8 mouse cellular contexts compared by ENCODE assay signal in the genomic region with DNA sequence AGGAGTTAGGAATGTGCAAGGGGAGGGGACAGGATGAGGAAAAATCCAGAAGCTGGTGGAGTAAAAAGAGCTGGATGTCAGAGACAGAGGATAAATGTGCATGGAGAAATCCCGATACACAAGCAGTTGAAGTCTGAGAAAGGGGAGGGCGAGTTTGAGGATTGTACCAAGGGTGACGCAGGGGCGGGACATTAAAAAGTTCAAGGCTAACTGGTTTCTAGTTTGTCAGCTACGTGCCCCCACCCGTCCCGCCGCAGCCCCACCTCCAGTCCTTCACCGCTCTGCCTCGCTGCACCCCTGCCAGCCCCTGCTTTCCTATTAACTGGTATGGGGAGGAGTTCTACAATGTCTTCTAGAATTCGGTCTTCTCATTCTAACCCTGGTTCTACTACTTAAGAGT. TPM values are rescaled to one million over a fixed set of nuclear protein-coding genes. Genes with fewer than 3 reads are reported as not detected.
DNase-seq lines count a peak whose midpoint lies in the region; ATAC-seq and TF ChIP-seq lines count a peak whose summit lies in the region.

No protein-coding gene starts in this region.

- no peak for TF ChIP-seq POLR2A in bone marrow macrophage, adult 2 months (IDR thresholded peaks at IDR 0.05; ENCODE audit: borderline replicate concordance, low read depth, low read length)

- H3K36me3 ChIP-seq in heart, embryonic 14.5 days (ENCODE audit: control insufficient read depth, insufficient read depth, low read length), result peaks cover 41% of the 10 kb centered on the region
- no peaks in the 10 kb centered on the region for H3K36me3 ChIP-seq in hindbrain, embryonic 11.5 days (ENCODE audit: control insufficient read depth, insufficient read depth, low read length)
- H3K36me3 ChIP-seq in neural tube, embryonic 13.5 days, result peaks cover 40% of the 10 kb centered on the region

- H3K27ac ChIP-seq in heart, embryonic 14.5 days (replicated peaks in 1 of 2; ENCODE audit: control insufficient read depth in 1 of 2, insufficient read depth in 1 of 2, low read depth in 2 of 2, low read length in 2 of 2), result peak overlapping the region; percentile 89 to 94
- peak overlapping the region; percentile 48 for H3K27ac ChIP-seq in bone marrow macrophage, adult 2 months (ENCODE audit: insufficient read depth, low read depth, low read length)
- H3K27ac ChIP-seq in hindbrain, embryonic 11.5 days (ENCODE audit: low read depth, low read length), result no peak overlapping the region
- H3K27ac ChIP-seq in neural tube, embryonic 13.5 days (replicated peaks), result 0 out of 2 replicates have a peak overlapping the region, but pooled peaks have one; percentile 33

- no peaks in the 10 kb centered on the region for H3K9me3 ChIP-seq in heart, embryonic 14.5 days (ENCODE audit: control insufficient read depth, low read length)
- no peaks in the 10 kb centered on the region for H3K9me3 ChIP-seq in hindbrain, embryonic 11.5 days (ENCODE audit: control insufficient read depth, low read length)
- H3K9me3 ChIP-seq in neural tube, embryonic 13.5 days, result no peaks in the 10 kb centered on the region

- H3K4me1 ChIP-seq in heart, embryonic 14.5 days (ENCODE audit: control insufficient read depth in 2 of 2, insufficient read depth in 2 of 2, low read length in 2 of 2), result peaks cover 0 to 10% of the 10 kb centered on the region in 2 experiments; a peak in 2 of 4 replicates
- peaks cover 11% of the 10 kb centered on the region for H3K4me1 ChIP-seq in bone marrow macrophage, adult 2 months (ENCODE audit: control insufficient read depth, insufficient read depth, low read length)
- H3K4me1 ChIP-seq in hindbrain, embryonic 11.5 days (replicated peaks; ENCODE audit: control insufficient read depth, insufficient read depth, low read length), result 0 out of 2 replicates have a peak, but pooled peaks cover 2% of the 10 kb centered on the region
- H3K4me1 ChIP-seq in neural tube, embryonic 13.5 days (replicated peaks), result peaks cover 8% of the 10 kb centered on the region

- peak overlapping the region; percentile 89 for H3K9ac ChIP-seq in heart, embryonic 14.5 days (ENCODE audit: low read length)
- H3K9ac ChIP-seq in hindbrain, embryonic 11.5 days (ENCODE audit: low read depth, low read length), result peak overlapping the region; percentile 79
- peak overlapping the region; percentile 77 for H3K9ac ChIP-seq in neural tube, embryonic 13.5 days

- ATAC-seq in heart, embryonic 14.5 days (ENCODE audit: insufficient number of reproducible peaks, insufficient read depth, low FRiP score, low read depth), result no peak
- no peak; the same call in 1 of the 2 replicates for ATAC-seq in hindbrain, embryonic 11.5 days (ENCODE audit: low FRiP score)
- peak; percentile 27; the same call in 1 of the 2 replicates for ATAC-seq in neural tube, embryonic 13.5 days (ENCODE audit: low read depth)

- peak overlapping the region; percentile 81 for H3K4me2 ChIP-seq in heart, embryonic 14.5 days (ENCODE audit: low read length)
- peak overlapping the region; percentile 91 for H3K4me2 ChIP-seq in hindbrain, embryonic 11.5 days (replicated peaks; ENCODE audit: low read depth, low read length)
- H3K4me2 ChIP-seq in neural tube, embryonic 13.5 days, result peak overlapping the region; percentile 89

- no peak for DNase-seq in heart, adult 8-10 months (ENCODE audit: low spot score)
- DNase-seq in hindbrain, embryonic 11.5 days (ENCODE audit: low spot score), result no peak
- DNase-seq in liver, result peak; percentile 69
- no peak for DNase-seq in frontal cortex, postnatal 14 days (ENCODE audit: low spot score in 2 of 2)
- DNase-seq in cerebellum, adult 9-10 months, result no peak

- TF ChIP-seq CTCF in bone marrow macrophage, adult 2 months (IDR thresholded peaks at IDR 0.05; ENCODE audit: low read depth, low read length), result no peak

- H3K4me3 ChIP-seq in heart, embryonic 14.5 days (ENCODE audit: control insufficient read depth in 1 of 2, insufficient read depth in 1 of 2, low read depth in 1 of 2, low read length in 2 of 2), result peak overlapping the region; percentile 82 to 99
- peak overlapping the region; percentile 98 for H3K4me3 ChIP-seq in bone marrow macrophage, adult 2 months (ENCODE audit: insufficient read depth, low read length)
- H3K4me3 ChIP-seq in hindbrain, embryonic 11.5 days (ENCODE audit: low read depth, low read length), result peak overlapping the region; percentile 72
- H3K4me3 ChIP-seq in neural tube, embryonic 13.5 days, result peak overlapping the region; percentile 63

- H3K27me3 ChIP-seq in heart, embryonic 14.5 days (ENCODE audit: control insufficient read depth, insufficient read depth, low read length), result no peaks in the 10 kb centered on the region
- no peaks in the 10 kb centered on the region for H3K27me3 ChIP-seq in hindbrain, embryonic 11.5 days (ENCODE audit: control insufficient read depth, insufficient read depth, low read length)
- H3K27me3 ChIP-seq in neural tube, embryonic 13.5 days, result no peaks in the 10 kb centered on the region

- 1% methylated on average over 11 of the region's 11 CpGs for WGBS in heart, embryonic 14.5 days
- WGBS in hindbrain, embryonic 11.5 days, result 5% methylated on average over 11 of the region's 11 CpGs
- WGBS in neural tube, embryonic 13.5 days, result 2% methylated on average over 11 of the region's 11 CpGs

RNA-seq across cellular contexts. Expression of a gene that starts 0.4 kb away (rescaled TPM):
- 269 and 291 TPM in 2 replicates for polyA plus RNA-seq in heart, embryonic 14.5 days (2014; fragmentation: Nextera tagmentation; extraction: Ambion mirVana)
- 100 to 1,000 TPM; 379 to 441 (median 399) TPM for total RNA-seq in heart, adult 8-10 months (2022)
- 54.8 and 59.1 TPM in 2 replicates for polyA plus RNA-seq in bone marrow macrophage, adult 2 months (2012; ENCODE audit: insufficient read depth, insufficient read length, missing spikeins)
- 176 and 195 TPM in 2 replicates for polyA plus RNA-seq in hindbrain, embryonic 11.5 days (2014; fragmentation: Nextera tagmentation; extraction: Ambion mirVana)
- 185 and 188 TPM in 2 replicates for polyA plus RNA-seq in neural tube, embryonic 13.5 days (2015; fragmentation: Nextera tagmentation; extraction: Ambion mirVana)

RNA-seq across cellular contexts. Expression of a gene that starts 45.3 kb away (rescaled TPM):
- polyA plus RNA-seq in heart, embryonic 14.5 days (2014; fragmentation: Nextera tagmentation; extraction: Ambion mirVana), result 5.5 and 6.7 TPM in 2 replicates
- 10 to 100 TPM; 49.0 to 60.2 (median 53.5) TPM for total RNA-seq in heart, adult 8-10 months (2022)
- polyA plus RNA-seq in bone marrow macrophage, adult 2 months (2012; ENCODE audit: insufficient read depth, insufficient read length, missing spikeins), result 47.7 and 51.5 TPM in 2 replicates
- polyA plus RNA-seq in hindbrain, embryonic 11.5 days (2014; fragmentation: Nextera tagmentation; extraction: Ambion mirVana), result 13.6 and 13.7 TPM in 2 replicates
- 28.8 and 30.1 TPM in 2 replicates for polyA plus RNA-seq in neural tube, embryonic 13.5 days (2015; fragmentation: Nextera tagmentation; extraction: Ambion mirVana)

RNA-seq across cellular contexts. Expression of a gene that starts 56.2 kb away (rescaled TPM):
- polyA plus RNA-seq in heart, embryonic 14.5 days (2014; fragmentation: Nextera tagmentation; extraction: Ambion mirVana), result 0.91 and 1.1 TPM in 2 replicates
- total RNA-seq in heart, adult 8-10 months (2022), result under 1 TPM; 0.32 to 0.57 (median 0.42) TPM
- polyA plus RNA-seq in bone marrow macrophage, adult 2 months (2012; ENCODE audit: insufficient read depth, insufficient read length, missing spikeins), result 1.6 and 2.1 TPM in 2 replicates
- polyA plus RNA-seq in hindbrain, embryonic 11.5 days (2014; fragmentation: Nextera tagmentation; extraction: Ambion mirVana), result 1.1 and 2.5 TPM in 2 replicates
- polyA plus RNA-seq in neural tube, embryonic 13.5 days (2015; fragmentation: Nextera tagmentation; extraction: Ambion mirVana), result 1.3 TPM in 2 replicates
